Mouse (Mus musculus) right cerebral cortex, postnatal 10 days (tissue): Measurements from ENCODE around the gene Myh7.
"Not testable (repeated sequence)": the region's sequence is repeated elsewhere in the genome, so short reads cannot be mapped to it uniquely, and the experiment has no call there.

Experiments
- DNase-seq, 2 experiments: peaks; one replicate each; pipeline ENCODE4 v3.0.0; 2021; ENCODE audit warnings: low spot score in 2 of 2

Gene Myh7

DNA sequence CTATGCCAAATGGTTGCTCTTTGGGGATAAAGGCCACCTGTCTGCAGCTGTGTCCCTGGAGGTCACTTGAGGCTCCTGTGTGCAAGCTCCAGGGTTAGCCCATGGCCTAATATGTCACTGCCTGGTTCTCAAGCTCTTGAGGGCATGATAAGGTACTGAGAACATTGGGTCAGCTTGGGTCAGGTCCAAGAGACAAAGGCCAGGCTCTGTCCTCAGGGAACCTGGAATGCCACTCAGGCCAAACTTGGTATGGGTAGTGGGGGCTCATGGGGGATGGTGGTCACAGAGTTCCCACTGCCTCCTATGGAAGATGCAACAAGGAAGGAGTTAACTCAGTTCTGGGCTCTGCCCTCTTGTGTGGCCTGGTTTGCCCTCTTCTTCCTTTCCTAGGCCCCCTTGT lies 26.1 kb downstream of the Myh7 start:
- DNase-seq: no peak

DNA sequence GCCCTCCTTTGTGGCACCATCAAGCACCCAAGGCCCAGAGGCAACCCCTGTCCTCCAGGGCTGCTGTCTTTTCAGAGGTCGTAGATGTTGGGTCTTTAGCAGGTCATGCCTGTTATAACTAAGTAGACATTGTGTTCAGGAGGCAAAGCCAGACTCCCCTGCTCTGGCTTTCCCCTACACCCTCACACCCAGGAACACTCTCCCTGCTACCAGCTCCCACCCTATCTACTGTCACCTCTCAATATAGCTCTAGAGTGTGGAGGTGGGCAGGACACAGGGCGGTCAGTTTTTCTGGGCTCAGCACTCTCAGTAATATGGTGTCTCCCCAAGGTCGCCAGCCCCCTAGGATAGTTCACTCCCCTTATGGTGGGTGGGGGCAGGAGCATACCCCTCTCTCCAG lies 26.6 kb downstream of the Myh7 start:
- no peak for DNase-seq

DNA sequence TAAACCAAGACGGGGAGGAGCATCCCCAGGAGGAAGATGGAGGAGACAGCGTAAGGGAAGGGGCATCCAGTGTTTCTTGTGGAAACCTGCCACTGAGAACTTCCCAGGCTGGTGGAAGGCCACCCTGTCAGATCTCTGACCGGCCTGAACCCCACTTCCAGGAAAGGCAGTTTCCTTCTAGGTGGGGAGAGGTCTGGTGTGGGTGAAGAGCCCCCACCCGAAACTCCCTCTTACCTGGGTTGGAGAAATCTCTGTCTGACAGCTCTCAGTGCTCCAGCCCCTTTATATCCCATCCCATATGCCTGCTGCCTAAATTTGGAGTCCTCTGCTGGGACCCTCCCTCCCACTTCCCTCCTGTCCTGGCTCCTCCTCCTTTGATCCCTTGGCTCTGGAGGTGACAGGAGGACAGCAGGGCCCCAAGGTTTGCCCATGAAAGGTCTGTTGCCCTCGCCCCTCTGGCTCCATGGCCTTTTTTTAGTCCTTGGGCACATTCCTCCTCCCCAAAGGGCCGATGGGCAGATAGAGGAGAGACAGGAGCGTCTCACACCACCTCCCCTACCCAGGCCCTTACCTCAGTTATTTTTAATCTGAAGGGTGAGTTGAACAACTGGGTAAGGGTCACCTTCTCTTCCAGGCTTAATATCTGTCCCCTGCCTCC lies 28.0 kb downstream of the Myh7 start, which contains the start of gene Myh6:
Gene Myh6, minus strand, starts transcription at position 608 of the 658 bp plus-strand sequence.
- no peak for DNase-seq

DNA sequence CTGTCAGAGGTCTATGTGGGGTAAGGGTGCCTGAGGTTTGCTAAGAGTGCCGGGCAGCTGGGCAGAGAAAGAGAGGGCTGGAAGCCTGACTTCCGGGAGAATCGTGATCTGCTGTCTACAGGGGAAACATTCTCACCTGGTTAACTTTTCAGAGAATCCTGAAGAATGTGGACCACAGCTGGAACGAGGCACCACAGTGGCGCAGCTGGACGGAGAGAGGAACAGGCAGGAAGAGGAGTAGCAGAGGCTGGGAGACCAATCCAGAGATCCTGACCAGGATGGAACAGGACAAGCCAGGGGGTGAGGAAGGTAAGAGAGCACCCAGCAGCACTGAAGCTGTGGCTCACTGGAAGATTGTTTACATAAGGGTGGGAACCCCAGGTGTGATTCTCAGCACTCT lies 28.8 kb downstream of the Myh7 start:
- no peak for DNase-seq

DNA sequence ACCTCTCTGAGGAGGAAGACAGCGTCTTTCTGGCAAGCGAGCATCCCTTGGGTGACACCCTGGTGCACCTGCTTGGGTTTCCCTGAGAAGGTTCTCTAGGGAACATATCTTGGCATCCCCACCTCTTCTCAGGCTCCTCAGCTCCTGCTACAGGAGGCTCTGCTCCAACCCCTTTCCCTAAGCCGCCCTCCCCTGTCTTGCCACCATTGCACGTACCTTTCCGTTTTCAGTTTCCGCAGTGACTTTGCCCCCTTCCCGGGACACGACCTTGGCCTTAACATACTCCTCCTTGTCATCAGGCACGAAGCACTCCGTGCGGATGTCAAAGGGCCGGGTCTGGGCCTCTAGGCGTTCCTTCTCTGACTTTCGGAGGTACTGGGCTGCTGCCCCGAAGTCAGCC lies 29.4 kb downstream of the Myh7 start:
- DNase-seq: no peak

DNA sequence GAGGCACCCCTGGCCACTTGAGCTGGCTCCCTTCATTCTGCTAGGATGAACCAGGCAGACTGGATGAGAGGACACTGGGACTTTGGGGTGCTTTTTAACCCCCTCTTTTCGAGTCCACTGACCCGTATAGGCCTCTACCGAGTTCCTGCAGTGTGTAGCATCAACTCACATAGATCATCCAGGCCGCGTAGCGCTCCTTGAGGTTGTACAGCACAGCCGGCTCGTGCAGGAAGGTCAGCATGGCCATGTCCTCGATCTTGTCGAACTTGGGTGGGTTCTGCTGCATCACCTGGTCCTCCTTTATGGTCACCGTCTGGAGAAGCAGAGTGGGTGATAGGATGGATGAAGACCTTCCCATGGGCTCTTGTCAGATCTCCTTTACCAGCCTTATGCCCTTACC lies 30.7 kb downstream of the Myh7 start:
- no peak for DNase-seq

DNA sequence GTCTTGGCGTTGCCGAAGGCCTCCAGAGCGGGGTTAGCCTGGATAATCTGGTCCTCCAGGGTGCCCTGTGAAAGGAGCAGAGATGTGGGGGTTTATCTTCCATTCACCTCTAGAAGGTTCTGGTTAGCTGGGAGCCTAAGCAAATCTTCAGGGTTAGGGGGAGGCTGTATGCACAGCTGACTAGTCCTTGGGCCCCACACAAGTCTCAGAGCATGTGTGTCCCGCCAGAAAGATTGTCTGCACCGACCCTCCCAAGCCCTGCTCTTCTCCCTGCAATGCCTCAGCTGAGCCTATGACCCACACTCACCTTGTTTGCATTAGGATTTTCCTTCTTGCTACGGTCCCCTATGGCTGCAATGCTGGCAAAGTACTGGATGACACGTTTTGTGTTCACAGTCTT lies 31.7 kb downstream of the Myh7 start:
- DNase-seq: no peak

DNA sequence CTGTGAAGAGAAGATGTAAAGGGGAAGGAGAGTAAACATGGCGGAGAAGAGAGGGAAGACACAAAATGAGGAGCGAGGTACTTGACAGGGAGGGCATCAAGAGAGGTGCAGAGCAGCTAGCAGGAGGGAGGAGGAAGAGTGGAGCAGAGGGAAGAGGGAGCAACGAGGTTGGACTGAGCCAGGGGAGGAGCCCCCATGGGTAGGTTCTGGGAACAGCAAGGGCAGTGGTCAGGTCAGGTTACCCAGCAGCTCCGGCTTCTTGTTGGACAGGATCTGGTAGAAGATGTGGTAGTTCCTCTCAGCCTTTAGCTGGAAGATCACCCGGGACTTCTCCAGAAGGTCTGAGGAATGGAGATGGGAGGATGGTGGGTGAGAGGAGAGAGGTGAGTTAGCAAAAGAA lies 32.9 kb downstream of the Myh7 start:
- DNase-seq: no peak

DNA sequence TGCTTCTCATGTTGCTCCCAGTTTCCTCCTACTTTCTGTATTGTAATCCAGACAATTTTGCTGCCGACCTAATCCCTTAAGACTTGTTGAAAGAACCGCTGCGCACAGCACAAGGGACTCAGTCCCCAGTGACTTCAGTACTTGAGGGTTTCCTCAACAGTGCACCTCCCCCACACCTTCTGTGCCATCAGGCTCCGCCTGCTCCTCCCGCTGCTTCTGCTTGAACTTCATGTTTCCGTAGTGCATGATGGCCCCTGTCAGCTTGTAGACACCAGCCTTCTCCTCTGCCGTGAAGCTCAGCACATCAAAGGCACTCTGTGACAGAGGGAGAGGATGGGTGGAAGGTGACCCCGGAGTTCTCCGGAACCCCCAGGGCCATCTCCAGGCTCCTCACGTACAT lies 33.7 kb downstream of the Myh7 start:
- DNase-seq: peak; percentile 54 to 56

DNA sequence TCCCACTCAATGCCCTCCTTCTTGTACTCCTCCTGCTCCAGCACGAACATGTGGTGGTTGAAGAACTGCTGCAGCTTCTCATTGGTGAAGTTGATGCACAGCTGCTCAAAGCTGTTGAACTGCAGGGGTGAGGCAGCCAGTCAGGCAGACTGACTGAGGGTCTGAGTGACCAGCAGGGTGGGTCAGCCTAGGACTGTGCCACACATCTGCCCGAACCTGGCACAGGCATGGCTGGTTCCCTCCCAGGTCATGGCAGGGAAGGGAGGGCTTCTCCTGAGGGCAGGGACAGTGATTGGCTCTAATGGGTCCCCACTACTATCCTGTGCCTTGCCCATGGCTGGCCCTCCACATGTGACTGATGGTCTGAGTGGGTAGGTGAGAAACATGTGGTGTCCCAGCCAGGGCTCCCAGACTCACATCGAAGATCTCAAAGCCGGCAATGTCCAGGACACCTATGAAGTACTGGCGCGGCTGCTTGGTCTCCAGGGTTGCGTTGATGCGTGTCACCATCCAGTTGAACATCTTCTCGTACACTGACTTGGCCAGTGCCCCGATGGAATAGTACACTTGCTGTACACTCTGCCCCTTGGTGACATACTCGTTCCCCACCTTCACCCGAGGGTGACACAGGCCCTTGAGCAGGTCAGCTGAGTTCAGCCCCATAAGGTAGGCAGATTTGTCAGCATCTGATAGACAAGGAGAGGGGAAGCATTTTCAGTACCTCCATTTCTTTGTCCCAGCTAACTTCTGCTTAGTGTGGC lies 34.4 kb downstream of the Myh7 start:
- DNase-seq: not testable (repeated sequence)

DNA sequence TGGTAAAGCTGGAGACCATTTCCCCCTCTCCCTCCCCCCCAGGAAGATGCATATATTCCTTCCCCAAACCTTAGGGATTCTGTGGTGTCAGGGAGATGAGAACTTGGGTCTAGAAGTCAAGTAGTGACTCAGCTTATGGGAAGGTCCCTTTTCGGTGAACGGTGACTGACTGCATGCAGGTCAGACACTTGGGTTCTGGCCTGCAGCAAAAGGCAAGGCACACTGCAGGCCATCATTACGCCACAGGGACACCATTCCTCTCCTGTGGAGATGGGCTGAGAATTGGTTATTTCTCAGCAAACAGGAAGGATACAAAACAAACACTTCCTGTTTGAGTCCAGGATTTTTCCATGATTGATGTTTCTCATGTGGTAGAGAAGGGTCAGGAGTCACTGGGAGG lies 35.2 kb downstream of the Myh7 start:
- no peak for DNase-seq

DNA sequence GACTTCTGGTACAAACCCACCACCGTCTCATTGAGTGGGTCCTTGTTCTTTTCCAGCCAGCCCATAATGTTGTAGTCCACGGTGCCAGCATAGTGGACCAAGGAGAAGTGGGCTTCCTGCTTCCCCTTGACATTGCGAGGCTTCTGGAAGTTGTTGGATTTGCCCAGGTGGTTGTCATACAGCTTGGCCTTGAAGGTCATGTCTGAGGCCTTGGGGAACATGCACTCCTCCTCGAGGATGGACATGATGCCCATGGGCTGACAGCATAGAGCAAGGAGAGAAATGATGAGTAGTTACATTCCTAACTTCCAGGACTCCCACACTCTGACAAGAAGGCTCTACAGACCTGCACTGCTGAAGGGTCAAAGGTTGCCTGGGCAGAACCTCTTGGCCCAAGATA lies 35.9 kb downstream of the Myh7 start:
- DNase-seq: no peak

DNA sequence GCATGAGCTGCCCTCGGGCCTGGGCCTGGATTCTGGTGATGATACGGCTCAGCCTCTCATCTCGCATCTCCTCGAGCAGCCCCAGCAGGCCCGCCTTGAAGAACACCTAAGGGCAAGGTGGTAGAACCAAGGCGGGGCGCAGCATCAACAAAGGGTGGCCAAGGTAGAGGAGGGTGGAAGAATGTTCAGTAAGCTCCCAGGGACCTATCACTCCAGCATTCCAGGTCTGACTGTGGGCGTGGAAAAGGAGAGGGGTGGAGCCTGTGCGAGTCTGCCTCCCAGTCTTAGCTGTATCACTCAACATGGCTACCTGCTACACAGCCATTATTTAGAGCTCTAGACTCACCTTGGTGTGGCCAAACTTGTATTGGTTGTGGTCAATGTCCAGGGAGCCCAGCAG lies 37.9 kb downstream of the Myh7 start:
- no peak for DNase-seq

DNA sequence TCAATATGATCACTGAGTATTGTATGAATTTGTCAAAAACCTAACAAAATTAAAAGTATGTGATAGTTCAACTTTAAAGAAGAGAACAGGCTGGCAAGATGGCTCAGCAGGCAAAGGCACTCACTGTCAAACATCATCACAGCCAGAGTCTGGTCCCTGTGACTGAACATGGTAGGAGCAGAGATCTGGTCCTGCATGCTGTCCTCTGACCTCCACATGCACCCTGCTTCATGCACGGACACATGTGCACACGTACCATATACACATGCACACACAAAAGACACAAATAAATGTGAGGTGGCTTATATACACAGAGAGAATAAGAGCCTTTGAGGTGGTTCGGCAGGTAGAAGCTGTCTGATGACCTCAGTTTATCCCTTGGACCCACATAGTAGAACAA lies 38.9 kb downstream of the Myh7 start:
- DNase-seq: no peak

DNA sequence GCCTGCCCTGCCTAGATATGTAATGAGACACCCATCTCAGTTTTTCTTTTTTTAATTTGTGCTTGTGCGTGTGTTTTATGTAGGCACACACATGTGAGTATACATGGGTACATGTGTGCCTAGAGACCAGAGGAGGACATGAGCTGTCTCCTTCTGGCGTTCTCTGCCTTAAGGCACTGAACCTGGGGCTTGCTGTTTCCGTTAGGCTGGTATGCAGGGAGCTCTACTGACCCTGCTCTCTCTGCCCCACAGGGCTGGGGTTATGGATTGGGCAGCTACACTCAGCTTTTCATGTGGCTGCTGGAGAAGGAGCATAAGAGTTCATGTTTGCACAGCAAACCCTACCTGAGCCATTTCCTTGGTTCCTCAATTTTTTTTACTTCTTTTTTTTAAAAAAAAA lies 40.0 kb downstream of the Myh7 start:
- DNase-seq: no peak

DNA sequence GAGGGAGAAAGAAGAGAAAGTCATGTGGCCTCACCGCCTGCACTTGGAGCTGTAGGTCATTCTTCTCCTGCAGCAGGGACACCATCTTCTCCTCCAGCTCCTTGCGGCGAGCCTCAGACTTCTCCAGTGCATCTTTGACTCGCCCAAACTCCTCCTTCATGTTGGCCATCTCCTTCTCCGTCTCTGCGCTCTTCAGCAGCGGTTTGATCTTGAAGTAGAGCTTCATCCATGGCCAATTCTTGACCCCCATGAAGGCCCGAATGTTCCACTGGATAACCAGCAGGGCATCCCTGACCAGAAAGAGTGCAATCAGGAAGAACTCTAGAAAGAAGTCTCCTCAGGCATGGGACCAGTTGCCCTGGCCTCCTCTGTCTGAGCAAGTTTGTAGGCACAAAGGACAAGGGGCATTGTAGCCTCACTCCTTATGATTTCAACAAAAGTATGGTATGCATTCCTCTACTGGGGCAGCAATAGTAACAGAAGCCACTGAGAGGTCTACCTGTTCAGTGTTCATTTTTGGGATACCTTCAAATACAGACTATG lies 40.7 kb downstream of the Myh7 start:
- DNase-seq: no peak

DNA sequence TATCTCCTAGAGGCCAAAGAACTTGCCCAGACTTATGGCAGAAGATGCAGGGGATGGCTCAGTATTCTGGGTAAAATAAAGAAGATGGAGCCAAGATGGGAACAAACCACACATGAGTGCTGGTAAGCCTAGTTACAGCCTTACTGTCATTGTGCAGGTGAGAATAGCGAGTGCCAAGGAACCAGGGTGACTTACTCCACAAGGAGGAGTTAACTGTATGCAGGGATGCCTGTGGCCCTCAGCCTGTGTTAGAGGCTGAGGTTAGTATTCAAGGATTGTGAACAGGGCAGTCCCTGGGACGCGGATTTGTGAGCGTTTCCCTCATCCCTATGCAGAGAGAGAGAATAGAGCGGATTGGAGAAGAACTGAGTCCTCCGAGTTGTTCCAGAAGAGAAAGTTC lies 42.8 kb downstream of the Myh7 start:
- no peak for DNase-seq

DNA sequence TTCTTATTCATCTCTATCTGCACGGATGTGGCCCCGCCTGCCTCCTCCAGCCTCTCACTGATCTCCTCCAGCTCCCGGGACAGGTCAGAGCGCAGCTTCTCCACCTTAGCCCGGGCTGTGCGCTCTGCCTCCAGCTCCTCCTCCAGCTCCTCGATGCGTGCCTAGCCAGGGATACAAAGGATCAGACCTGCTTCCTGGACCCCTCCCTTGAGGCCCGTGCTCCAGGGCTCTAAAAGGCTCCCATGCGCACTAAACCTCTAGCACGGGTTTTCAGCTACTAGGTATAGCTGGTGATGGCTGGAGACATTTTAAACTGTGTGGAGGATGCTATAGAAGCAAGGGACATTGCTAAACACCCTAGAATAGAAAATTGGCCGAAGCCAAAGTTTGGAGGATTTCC lies 43.9 kb downstream of the Myh7 start:
- DNase-seq: no peak

DNA sequence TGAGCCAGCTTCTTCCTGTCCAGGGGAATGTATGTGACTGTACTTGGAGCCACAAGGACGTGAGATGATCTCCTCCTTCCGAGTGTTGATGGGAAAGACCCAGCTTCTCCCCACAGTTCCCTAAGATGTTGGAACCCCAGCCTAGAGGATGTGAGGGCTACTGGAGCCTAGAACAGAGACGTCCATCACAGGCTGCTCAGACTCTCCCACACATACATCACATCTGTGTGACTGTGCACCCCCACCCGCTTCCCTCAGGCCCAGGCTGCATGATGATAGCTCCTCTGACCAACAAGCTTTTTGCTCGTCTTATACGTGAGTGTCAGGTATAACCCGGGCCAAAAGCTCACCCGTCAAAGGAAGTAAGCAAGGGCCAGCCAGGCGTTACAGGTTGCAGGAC lies 45.6 kb downstream of the Myh7 start:
- no peak for DNase-seq

DNA sequence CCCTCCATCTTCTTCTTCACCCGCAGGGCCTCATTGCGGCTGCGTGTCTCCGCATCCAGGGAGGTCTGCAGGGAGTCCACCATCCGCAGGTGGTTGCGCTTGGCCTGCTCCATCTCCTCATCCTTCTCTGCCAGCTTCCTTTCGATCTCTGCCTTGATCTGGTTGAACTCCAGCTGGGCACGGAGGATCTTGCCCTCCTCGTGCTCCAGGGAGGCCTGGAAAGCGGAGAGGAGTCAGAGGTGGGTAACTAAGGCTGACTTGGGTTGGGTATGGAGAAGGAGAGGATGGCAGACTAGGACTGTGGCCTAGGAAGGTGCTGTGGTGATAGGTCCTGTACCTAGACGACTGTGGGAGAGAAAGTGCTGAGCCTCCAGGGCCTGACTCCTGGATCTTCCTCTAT lies 47.4 kb downstream of the Myh7 start:
- not testable (repeated sequence) for DNase-seq

DNA sequence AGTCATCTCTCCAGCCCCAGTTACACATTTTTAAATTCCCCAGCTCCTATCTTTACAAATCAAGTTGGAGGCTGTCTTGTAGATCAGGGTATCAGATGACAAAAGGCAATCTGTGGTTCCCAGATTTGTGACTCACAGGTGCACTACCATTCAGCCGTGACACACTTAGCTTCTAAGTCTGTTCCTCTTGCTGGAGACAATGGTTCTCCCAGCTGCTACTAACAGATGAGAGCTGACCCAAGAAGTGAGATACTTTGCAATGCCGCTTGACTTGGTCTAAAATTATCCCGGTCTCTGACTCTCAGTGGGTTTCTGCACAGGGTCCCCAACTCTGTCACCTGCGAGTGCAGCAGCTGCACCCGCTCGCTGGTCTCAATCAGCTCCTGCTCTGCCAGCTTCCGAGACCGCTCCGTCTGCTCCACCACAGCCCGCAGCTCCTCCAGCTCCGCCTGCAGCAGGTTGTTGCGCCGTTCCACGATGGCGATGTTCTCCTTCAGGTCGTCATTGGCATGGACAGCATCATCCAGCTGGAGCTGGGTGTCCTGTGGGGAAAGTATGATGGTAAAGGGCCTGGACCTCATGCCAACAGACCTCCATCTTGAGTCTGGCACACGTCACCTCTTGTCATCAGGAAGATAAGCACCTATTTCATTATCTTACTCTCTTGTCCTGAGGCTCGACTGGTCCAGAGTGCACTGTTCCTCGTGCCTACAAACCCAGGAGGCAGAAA lies 48.3 kb downstream of the Myh7 start:
- no peak for DNase-seq

DNA sequence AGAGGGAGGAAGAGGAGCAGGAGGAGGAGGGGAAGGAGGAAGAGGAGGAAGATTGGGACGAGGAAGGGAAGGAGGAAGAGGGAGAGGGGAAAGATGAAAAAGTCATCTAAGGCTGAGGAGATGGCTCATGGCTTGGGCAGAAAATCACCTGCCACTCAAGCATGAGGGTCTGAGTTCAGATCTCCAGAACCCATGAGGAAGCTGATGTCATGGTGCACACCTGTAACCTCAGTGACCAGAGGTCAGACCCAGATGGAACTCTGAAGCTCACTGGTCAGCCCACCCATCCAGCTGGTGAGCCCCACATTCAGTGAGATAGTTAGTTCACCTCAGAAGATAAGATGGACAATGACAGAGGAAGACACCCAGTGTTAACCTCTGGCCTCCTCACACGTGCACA lies 49.5 kb downstream of the Myh7 start:
- DNase-seq: no peak

DNA sequence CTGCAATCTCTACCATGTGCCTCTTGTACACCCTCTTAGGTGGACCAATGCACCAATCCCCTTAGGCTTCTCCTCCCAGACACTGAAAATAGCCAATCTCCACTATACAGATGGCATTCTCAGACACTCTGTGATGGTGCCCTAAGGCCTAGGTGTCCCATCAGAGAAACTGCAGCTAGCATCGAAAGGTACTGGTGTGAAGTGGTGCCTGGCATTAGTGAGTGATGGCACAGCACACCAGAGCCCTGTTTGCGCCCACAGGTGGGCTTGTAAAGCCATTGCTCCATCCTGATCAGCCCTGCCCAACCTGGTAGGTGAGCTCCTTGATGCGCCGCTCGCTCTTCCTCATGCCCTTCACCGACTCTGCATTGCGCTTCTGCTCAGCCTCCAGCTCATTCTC lies 50.5 kb downstream of the Myh7 start:
- DNase-seq: no peak
